Mouse (Mus musculus) MEL (cell line): Measurements from ENCODE around the gene Cacna1i. TPM values are rescaled to one million over a fixed set of nuclear protein-coding genes. Genes with fewer than 3 reads are reported as not detected.
A peak's percentile ranks its signal among the peaks of the same experiment; 100 is the strongest.

Experiments used
- DNase-seq: peaks from one replicate; pipeline ENCODE4 v3.0.0; 2011; ENCODE audit warnings: low read depth, low spot score
- H3K27ac ChIP-seq: 2 replicates; pipeline ENCODE4 v1.5.1; 2012; ENCODE audit warnings: low read depth, mild to moderate bottlenecking, control low read depth, low read length, moderate library complexity; ENCODE audit not compliant: control insufficient read depth
- H3K27me3 ChIP-seq, 2 experiments: fragments of 150-350 bp in 1 of 2; sonication (generic) in 1 of 2; 2 replicates each; pipeline ENCODE4 v1.6.1; 2012; ENCODE audit warnings: low read length in 2 of 2, mild to moderate bottlenecking in 2 of 2, improper control_type of control experiment in 1 of 2, moderate library complexity in 1 of 2; ENCODE audit not compliant: insufficient read depth in 2 of 2, control insufficient read depth in 1 of 2
- H3K36me3 ChIP-seq, 2 experiments: 2 replicates each; pipeline ENCODE4 v1.6.1; 2012 to 2014; ENCODE audit warnings: low read length in 2 of 2, improper control_type of control experiment in 1 of 2, inconsistent platforms in 1 of 2, mild to moderate bottlenecking in 1 of 2; ENCODE audit not compliant: insufficient read depth in 2 of 2, control insufficient read depth in 1 of 2
- H3K4me1 ChIP-seq, 2 experiments: fragments of 150-350 bp in 1 of 2; sonication (generic) in 1 of 2; 2 replicates each; pipeline ENCODE4 v1.6.1; 2012; ENCODE audit warnings: low read length in 2 of 2, improper control_type of control experiment in 1 of 2, mild to moderate bottlenecking in 1 of 2; ENCODE audit not compliant: insufficient read depth in 2 of 2, control insufficient read depth in 1 of 2
- H3K4me3 ChIP-seq, 2 experiments: fragments of 150-350 bp in 1 of 2; sonication (generic) in 1 of 2; 2 replicates each; pipeline ENCODE4 v1.5.1; 2012; ENCODE audit warnings: low read depth in 2 of 2, low read length in 2 of 2, mild to moderate bottlenecking in 2 of 2, moderate library complexity in 2 of 2, control low read depth in 1 of 2, improper control_type of control experiment in 1 of 2; ENCODE audit not compliant: control insufficient read depth in 1 of 2, insufficient read depth in 1 of 2
- H3K79me2 ChIP-seq: 2 replicates; pipeline ENCODE4 v1.6.1; 2012; ENCODE audit warnings: mild to moderate bottlenecking, low read length, moderate library complexity; ENCODE audit not compliant: control insufficient read depth, poor library complexity, insufficient read depth
- H3K9ac ChIP-seq: 2 replicates; pipeline ENCODE4 v1.6.1; 2012; ENCODE audit warnings: low read depth, mild to moderate bottlenecking, control low read depth, low read length, moderate library complexity; ENCODE audit not compliant: control insufficient read depth, poor library complexity, severe bottlenecking
- H3K9me3 ChIP-seq: fragments of 150-350 bp; sonication (generic); replicated peaks from 2 replicates; pipeline ENCODE4 v1.6.1; 2012; ENCODE audit warnings: mild to moderate bottlenecking, low read length, improper control_type of control experiment, moderate library complexity; ENCODE audit not compliant: insufficient read depth
- CHD1 ChIP-seq: IDR thresholded peaks from 2 replicates; pipeline ENCODE4 v1.6.1; 2012; ENCODE audit warnings: low read depth, mild to moderate bottlenecking, inconsistent platforms, low read length, improper control_type of control experiment
- CTCF ChIP-seq, 3 experiments: IDR thresholded peaks in 2 of 3; conservative IDR thresholded peaks in 1 of 3; 2 replicates each; pipeline ENCODE4 v1.5.1; 2011 to 2012; ENCODE audit warnings: low read length in 3 of 3, low read depth in 2 of 3, mild to moderate bottlenecking in 2 of 3, improper control_type of control experiment in 1 of 3, inconsistent platforms in 1 of 3, mixed read lengths in 1 of 3, moderate library complexity in 1 of 3; ENCODE audit not compliant: control insufficient read depth in 1 of 3, insufficient read depth in 1 of 3, poor library complexity in 1 of 3, severe bottlenecking in 1 of 3
- ELF1 ChIP-seq: IDR thresholded peaks from 2 replicates; pipeline ENCODE4 v1.6.1; 2014; ENCODE audit warnings: low read depth, mild to moderate bottlenecking, inconsistent platforms, low read length, improper control_type of control experiment, moderate library complexity
- GABPA ChIP-seq: IDR thresholded peaks from 2 replicates; pipeline ENCODE4 v1.6.1; 2012; ENCODE audit warnings: low read depth, mild to moderate bottlenecking, inconsistent platforms, low read length, improper control_type of control experiment, moderate library complexity
- GATA1 ChIP-seq: IDR thresholded peaks from 2 replicates; pipeline ENCODE4 v1.6.1; 2011; ENCODE audit warnings: low read depth, low read length, improper control_type of control experiment
- JUND ChIP-seq: IDR thresholded peaks from 2 replicates; pipeline ENCODE4 v1.6.1; 2011; ENCODE audit warnings: low read depth, mild to moderate bottlenecking, improper control_type of control experiment, low read length
- KAT2A ChIP-seq: conservative IDR thresholded peaks from 2 replicates; pipeline ENCODE4 v1.6.1; 2012; ENCODE audit warnings: low read depth, low read length, improper control_type of control experiment, inconsistent platforms
- MAFK ChIP-seq: IDR thresholded peaks from 2 replicates; pipeline ENCODE4 v1.6.1; 2011; ENCODE audit warnings: low read depth, mild to moderate bottlenecking, low read length, improper control_type of control experiment, borderline replicate concordance
- MAZ ChIP-seq: IDR thresholded peaks from 2 replicates; pipeline ENCODE4 v1.6.1; 2012; ENCODE audit warnings: low read depth, mild to moderate bottlenecking, inconsistent platforms, low read length, improper control_type of control experiment
- MEF2A ChIP-seq: IDR thresholded peaks from 2 replicates; pipeline ENCODE4 v1.6.1; 2014; ENCODE audit warnings: low read depth, mild to moderate bottlenecking, inconsistent platforms, low read length, improper control_type of control experiment; ENCODE audit not compliant: poor library complexity, insufficient replicate concordance, severe bottlenecking; ENCODE audit errors: extremely low read depth
- MYB ChIP-seq: IDR thresholded peaks from 2 replicates; pipeline ENCODE4 v1.6.1; 2011; ENCODE audit warnings: mild to moderate bottlenecking, low read depth, low read length, improper control_type of control experiment
- MYC ChIP-seq: IDR thresholded peaks from 2 replicates; pipeline ENCODE4 v1.6.1; 2011; ENCODE audit warnings: low read depth, mild to moderate bottlenecking, low read length, improper control_type of control experiment, moderate library complexity
- NRF1 ChIP-seq: IDR thresholded peaks from 2 replicates; pipeline ENCODE4 v1.6.1; 2014; ENCODE audit warnings: low read depth, mild to moderate bottlenecking, inconsistent platforms, low read length, improper control_type of control experiment, moderate library complexity; ENCODE audit not compliant: poor library complexity, insufficient read depth, severe bottlenecking
- POLR2A ChIP-seq, 2 experiments: IDR thresholded peaks; 2 replicates each; pipeline ENCODE4 v1.6.1; 2011 to 2012; ENCODE audit warnings: low read length in 2 of 2, mild to moderate bottlenecking in 2 of 2, control low read depth in 1 of 2, improper control_type of control experiment in 1 of 2, low read depth in 1 of 2, moderate library complexity in 1 of 2; ENCODE audit not compliant: control insufficient read depth in 1 of 2, insufficient read depth in 1 of 2, poor library complexity in 1 of 2
- POLR2AphosphoS2 ChIP-seq: IDR thresholded peaks from 2 replicates; pipeline ENCODE4 v1.6.1; 2011; ENCODE audit warnings: low read length, improper control_type of control experiment
- POLR2AphosphoS5 ChIP-seq: IDR thresholded peaks from 2 replicates; pipeline ENCODE4 v1.6.1; 2012; ENCODE audit warnings: low read depth, borderline replicate concordance, mild to moderate bottlenecking, inconsistent platforms, low read length, moderate library complexity, mixed read lengths
- RAD21 ChIP-seq: IDR thresholded peaks from 2 replicates; pipeline ENCODE4 v1.6.1; 2011; ENCODE audit warnings: mild to moderate bottlenecking, low read depth, low read length, improper control_type of control experiment
- RCOR1 ChIP-seq: IDR thresholded peaks from 2 replicates; pipeline ENCODE4 v1.6.1; 2012; ENCODE audit warnings: low read depth, mild to moderate bottlenecking, inconsistent platforms, low read length, improper control_type of control experiment
- SIN3A ChIP-seq: IDR thresholded peaks from 2 replicates; pipeline ENCODE4 v1.6.1; 2012; ENCODE audit warnings: low read length, improper control_type of control experiment, inconsistent platforms
- SMC3 ChIP-seq: IDR thresholded peaks from 2 replicates; pipeline ENCODE4 v1.6.1; 2011; ENCODE audit warnings: low read depth, low read length, improper control_type of control experiment
- TAL1 ChIP-seq: IDR thresholded peaks from 2 replicates; pipeline ENCODE4 v1.6.1; 2012; ENCODE audit warnings: mild to moderate bottlenecking, inconsistent platforms, low read length, moderate library complexity, mixed read lengths
- TCF12 ChIP-seq: IDR thresholded peaks from 2 replicates; pipeline ENCODE4 v1.6.1; 2014; ENCODE audit warnings: low read depth, mild to moderate bottlenecking, inconsistent platforms, low read length, improper control_type of control experiment, moderate library complexity
- UBTF ChIP-seq: IDR thresholded peaks from 2 replicates; pipeline ENCODE4 v1.6.1; 2012; ENCODE audit warnings: low read depth, mild to moderate bottlenecking, inconsistent platforms, low read length, improper control_type of control experiment, moderate library complexity, borderline replicate concordance; ENCODE audit not compliant: insufficient read depth
- ZC3H11A ChIP-seq: IDR thresholded peaks from 2 replicates; pipeline ENCODE4 v1.6.1; 2012; ENCODE audit warnings: low read depth, mild to moderate bottlenecking, inconsistent platforms, low read length, improper control_type of control experiment
- ZKSCAN1 ChIP-seq: IDR thresholded peaks from 2 replicates; pipeline ENCODE4 v1.6.1; 2012; ENCODE audit warnings: low read depth, mild to moderate bottlenecking, inconsistent platforms, low read length, improper control_type of control experiment, moderate library complexity
- ZMIZ1 ChIP-seq: IDR thresholded peaks from 2 replicates; pipeline ENCODE4 v1.6.1; 2012; ENCODE audit warnings: low read depth, mild to moderate bottlenecking, inconsistent platforms, low read length, improper control_type of control experiment, moderate library complexity
- polyA plus RNA-seq, 2 experiments: library from polyadenylated mRNA; stranded (reverse) in 1 of 2; unstranded in 1 of 2; fragments of >175 nt in 1 of 2; fragments of >200 nt in 1 of 2; gene quantifications; 2 replicates each; pipeline versions ENCODE4 v1.2.1 to v1.2.4; 2012; ENCODE audit warnings: low replicate concordance in 2 of 2, low read depth in 1 of 2; ENCODE audit not compliant: insufficient read length in 2 of 2, insufficient read depth in 1 of 2, missing spikeins in 1 of 2
- total RNA-seq: library from RNA; depleted of rRNA; stranded (reverse); fragments of 300-350 nt; gene quantifications from 2 replicates; pipeline ENCODE4 v1.2.3, GENCODE M21; 2012

The Cacna1i gene
- total and polyA plus RNA-seq, 3 experiments: not detected

DNA sequence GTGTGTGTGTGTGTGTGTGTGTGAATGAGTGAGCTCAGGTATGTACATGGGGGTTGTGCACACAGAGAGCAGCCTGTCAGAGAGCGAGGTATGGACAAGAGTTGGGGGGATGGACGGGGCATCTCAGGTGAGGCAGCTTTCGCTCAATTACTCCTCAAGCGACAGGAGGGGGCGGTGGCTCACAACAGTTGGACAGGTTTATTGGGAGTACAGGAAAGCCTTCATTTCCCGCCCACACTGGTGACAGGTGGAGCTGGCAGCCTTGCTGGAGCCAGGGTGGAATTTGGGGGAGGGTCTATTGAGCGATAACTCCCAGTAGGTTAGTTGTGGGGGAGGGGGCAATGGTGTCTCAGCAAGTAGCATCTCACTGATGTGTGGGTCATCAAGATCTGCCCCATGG is 48.2 kb downstream of the Cacna1i start:
- H3K4me3 ChIP-seq: no peak overlapping the region
- no peaks in the 10 kb centered on the region for H3K4me1 ChIP-seq
- H3K79me2 ChIP-seq: no peaks in the 10 kb centered on the region
- no peak for TF ChIP-seq MYB
- TF ChIP-seq KAT2A: no peak
- TF ChIP-seq POLR2A (IDR thresholded peaks at IDR 0.05; ENCODE audit: control insufficient read depth in 1 of 2, insufficient read depth in 1 of 2, low read depth in 1 of 2, low read length in 2 of 2, poor library complexity in 1 of 2): no peak
- no peak for TF ChIP-seq RCOR1
- no peak for TF ChIP-seq ELF1
- TF ChIP-seq ZKSCAN1: no peak
- no peak for TF ChIP-seq JUND
- no peak for TF ChIP-seq TCF12
- no peak for TF ChIP-seq ZMIZ1
- TF ChIP-seq GATA1: no peak
- no peak for TF ChIP-seq GABPA
- no peak for TF ChIP-seq ZC3H11A
- no peak for TF ChIP-seq RAD21
- no peak overlapping the region for H3K9ac ChIP-seq
- no peaks in the 10 kb centered on the region for H3K36me3 ChIP-seq
- no peak overlapping the region for H3K27ac ChIP-seq
- no peak for DNase-seq
- H3K27me3 ChIP-seq: peaks cover 0 to 4% of the 10 kb centered on the region in 2 experiments; a peak in 2 of 4 replicates
- H3K9me3 ChIP-seq: no peaks in the 10 kb centered on the region

GRCm38 (mm10) chr15:80340348-80340747 is 53.3 kb downstream of the Cacna1i start:
- Histone ChIP-seq H3K27ac (no peak overlapping the region), H3K79me2 (no peaks in the 10 kb centered on the region), H3K4me3 (no peak overlapping the region), H3K9me3 (no peaks in the 10 kb centered on the region), H3K36me3 (no peaks in the 10 kb centered on the region), H3K9ac (no peak overlapping the region), H3K27me3 (no peaks in the 10 kb centered on the region; a peak in 1 of 4 replicates), H3K4me1 (no peaks in the 10 kb centered on the region)
- DNase-seq: peak; percentile 39
- TF ChIP-seq POLR2AphosphoS2 (no peak), MAZ (no peak), ZKSCAN1 (no peak), ZMIZ1 (no peak), UBTF (no peak), JUND (no peak), MYC (no peak), SIN3A (no peak), CTCF (IDR thresholded peaks at IDR 0.05 in 2 of 3, conservative IDR thresholded peaks at IDR 0.05 in 1 of 3; ENCODE audit: control insufficient read depth in 1 of 3, insufficient read depth in 1 of 3, low read depth in 2 of 3, low read length in 3 of 3, poor library complexity in 1 of 3, severe bottlenecking in 1 of 3) (peak; percentile 75 to 89 (median 84)), MAFK (no peak), MEF2A (no peak), KAT2A (no peak), TAL1 (no peak), CHD1 (no peak), NRF1 (no peak), ZC3H11A (peak; percentile 64), SMC3 (peak; percentile 93), RAD21 (peak; percentile 63), POLR2AphosphoS5 (no peak)
- TF ChIP-seq, all 39 proteins: peak for 4
